Mouse (Mus musculus): ENCODE measurements around the gene Syt7. TPM values are rescaled to one million over a fixed set of nuclear protein-coding genes. Genes with fewer than 3 reads are reported as not detected.

Gene Syt7
- total and polyA plus RNA-seq, 3 experiments: not detected

GRCm38 (mm10) chr19:10426312-10426711 is 37.4 kb downstream of the Syt7 start:
- dilution Hi-C loops (cut with MboI; ENCODE audit: extremely low pct_ligation_motif_present, extremely low pct_unique_long_range_greater_than_20kb, low sequenced_read_pairs): no loop called here
- H3K27ac ChIP-seq (ENCODE audit: insufficient read depth, low read depth): no peak overlapping the region
- H3K27me3 ChIP-seq (replicated peaks): peaks cover 97% of the 10 kb centered on the region
- H3K4me2 ChIP-seq (ENCODE audit: insufficient read depth, low read depth, poor library complexity, severe bottlenecking): no peak overlapping the region
- H3K4me3 ChIP-seq (replicated peaks in 1 of 3; ENCODE audit: low read depth in 2 of 3, low read length in 2 of 3, poor library complexity in 1 of 3): no peak overlapping the region
- H3K79me2 ChIP-seq (replicated peaks; ENCODE audit: control insufficient read depth, extremely low read depth, insufficient read depth, poor library complexity, severe bottlenecking): no peaks in the 10 kb centered on the region
- peaks cover 10 to 14% of the 10 kb centered on the region in 2 experiments for H3K4me1 ChIP-seq (ENCODE audit: control insufficient read depth in 1 of 2, insufficient read depth in 2 of 2)
- H3K9me3 ChIP-seq (replicated peaks; ENCODE audit: low read length): no peaks in the 10 kb centered on the region
- in situ Hi-C loops (cut with MboI; ENCODE audit: low pct_ligation_motif_present, low pct_unique_long_range_greater_than_20kb, low sequenced_read_pairs): no loop called here
- no peak overlapping the region for H3K9ac ChIP-seq (ENCODE audit: insufficient read depth, low read depth)
- H3K36me3 ChIP-seq (replicated peaks in 1 of 2; ENCODE audit: control insufficient read depth in 1 of 2, insufficient read depth in 1 of 2, low read length in 1 of 2): no peaks in the 10 kb centered on the region
- no peak for DNase-seq (ENCODE audit: extremely low read depth)
- no peak for TF ChIP-seq SIN3A (IDR thresholded peaks at IDR 0.05; ENCODE audit: low read length)
- no peak for TF ChIP-seq BHLHE40 (IDR thresholded peaks at IDR 0.05; ENCODE audit: low read depth, low read length)
- TF ChIP-seq EP300 (IDR thresholded peaks at IDR 0.05; ENCODE audit: low read length): no peak
- TF ChIP-seq MEF2A (IDR thresholded peaks at IDR 0.05; ENCODE audit: borderline replicate concordance, low read depth, low read length): no peak
- no peak for TF ChIP-seq E2F4 (IDR thresholded peaks at IDR 0.05; ENCODE audit: insufficient replicate concordance, low read depth, low read length)
- TF ChIP-seq ZKSCAN1 (IDR thresholded peaks at IDR 0.05; ENCODE audit: borderline replicate concordance, low read depth, low read length): no peak
- TF ChIP-seq ZMIZ1 (IDR thresholded peaks at IDR 0.05; ENCODE audit: low read depth, low read length): no peak
- TF ChIP-seq MAX (IDR thresholded peaks at IDR 0.05; ENCODE audit: low read length): no peak
- TF ChIP-seq HCFC1 (IDR thresholded peaks at IDR 0.05; ENCODE audit: low read depth, low read length): no peak
- no peak for TF ChIP-seq CHD1 (IDR thresholded peaks at IDR 0.05; ENCODE audit: low read depth, low read length)
- no peak for TF ChIP-seq ELF1 (IDR thresholded peaks at IDR 0.05; ENCODE audit: low read depth, low read length)
- no peak for TF ChIP-seq RCOR1 (conservative IDR thresholded peaks at IDR 0.05; ENCODE audit: low read depth, low read length)

DNA sequence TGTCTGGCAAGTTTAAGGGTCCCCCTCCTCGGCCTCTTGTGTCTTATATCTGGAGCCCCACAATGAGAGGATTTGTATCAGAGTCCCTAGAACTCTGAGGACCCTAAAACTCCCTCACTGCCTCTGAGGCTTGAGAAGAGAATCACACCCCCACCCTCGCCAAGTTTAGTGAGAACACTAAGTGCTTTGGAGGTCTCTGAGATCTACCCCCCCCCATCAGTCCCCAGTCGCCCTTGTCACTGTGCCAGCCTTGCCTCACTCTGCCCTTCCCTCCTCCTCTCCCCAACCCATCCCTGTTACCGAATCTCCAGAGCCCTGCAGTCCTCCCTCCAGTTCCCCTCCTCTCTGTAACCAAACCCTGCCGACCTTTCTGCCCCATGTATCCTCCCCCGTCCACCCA is 37.9 kb downstream of the Syt7 start:
- Histone ChIP-seq H3K36me3 (replicated peaks in 1 of 2; ENCODE audit: control insufficient read depth in 1 of 2, insufficient read depth in 1 of 2, low read length in 1 of 2) (no peaks in the 10 kb centered on the region), H3K79me2 (replicated peaks; ENCODE audit: control insufficient read depth, extremely low read depth, insufficient read depth, poor library complexity, severe bottlenecking) (no peaks in the 10 kb centered on the region), H3K4me2 (ENCODE audit: insufficient read depth, low read depth, poor library complexity, severe bottlenecking) (no peak overlapping the region), H3K27ac (ENCODE audit: insufficient read depth, low read depth) (no peak overlapping the region), H3K9ac (ENCODE audit: insufficient read depth, low read depth) (no peak overlapping the region), H3K27me3 (replicated peaks) (peaks cover 93% of the 10 kb centered on the region), H3K9me3 (replicated peaks; ENCODE audit: low read length) (no peaks in the 10 kb centered on the region), H3K4me1 (ENCODE audit: control insufficient read depth in 1 of 2, insufficient read depth in 2 of 2) (peaks cover 14 to 18% of the 10 kb centered on the region in 2 experiments), H3K4me3 (replicated peaks in 1 of 3; ENCODE audit: low read depth in 2 of 3, low read length in 2 of 3, poor library complexity in 1 of 3) (no peak overlapping the region)
- no peak for DNase-seq (ENCODE audit: extremely low read depth)
- in situ Hi-C loops (cut with MboI; ENCODE audit: low pct_ligation_motif_present, low pct_unique_long_range_greater_than_20kb, low sequenced_read_pairs): no loop called here
- dilution Hi-C loops (cut with MboI; ENCODE audit: extremely low pct_ligation_motif_present, extremely low pct_unique_long_range_greater_than_20kb, low sequenced_read_pairs): no loop called here
- TF ChIP-seq POLR2AphosphoS2 (IDR thresholded peaks at IDR 0.05; ENCODE audit: low read depth, low read length) (no peak), ELF1 (IDR thresholded peaks at IDR 0.05; ENCODE audit: low read depth, low read length) (no peak), CHD1 (IDR thresholded peaks at IDR 0.05; ENCODE audit: low read depth, low read length) (no peak), MAFK (IDR thresholded peaks at IDR 0.05; ENCODE audit: insufficient replicate concordance, low read length) (no peak), ZMIZ1 (IDR thresholded peaks at IDR 0.05; ENCODE audit: low read depth, low read length) (no peak), NRF1 (IDR thresholded peaks at IDR 0.05; ENCODE audit: low read depth, low read length) (no peak), USF2 (conservative IDR thresholded peaks at IDR 0.05; ENCODE audit: low read depth, low read length) (no peak), POLR2A (IDR thresholded peaks at IDR 0.05; ENCODE audit: low read depth, low read length) (no peak), GABPA (IDR thresholded peaks at IDR 0.05; ENCODE audit: insufficient replicate concordance, low read depth, low read length) (no peak), EP300 (IDR thresholded peaks at IDR 0.05; ENCODE audit: low read length) (no peak), JUND (conservative IDR thresholded peaks at IDR 0.05; ENCODE audit: low read depth, low read length) (no peak), MEF2A (IDR thresholded peaks at IDR 0.05; ENCODE audit: borderline replicate concordance, low read depth, low read length) (no peak), MXI1 (IDR thresholded peaks at IDR 0.05; ENCODE audit: low read depth, low read length) (no peak)

All from CH12.LX (cell line).